Mouse (Mus musculus): ENCODE measurements around the gene Fbxl14.
A peak's percentile ranks its signal among the peaks of the same experiment; 100 is the strongest.

GRCm38 (mm10) chr6:119437894-119438761, 41.3 kb upstream of the Fbxl14 start:
- TF ChIP-seq CTCF (IDR thresholded peaks at IDR 0.05; ENCODE audit: low read depth), result 0 out of 2 replicates have a peak, but pooled peaks have one; percentile 13
- TF ChIP-seq EP300 (optimal IDR thresholded peaks at IDR 0.05), result no peak

Data from stomach, postnatal 0 days (tissue).